Mouse (Mus musculus) heart, adult 9 months (tissue): ENCODE data around the gene Olfr1202.

Experiments
- DNase-seq, 2 experiments: peaks; one replicate each; pipeline ENCODE4 v3.0.0; 2022; ENCODE audit warnings: low spot score in 2 of 2

Olfr1202 gene

DNA sequence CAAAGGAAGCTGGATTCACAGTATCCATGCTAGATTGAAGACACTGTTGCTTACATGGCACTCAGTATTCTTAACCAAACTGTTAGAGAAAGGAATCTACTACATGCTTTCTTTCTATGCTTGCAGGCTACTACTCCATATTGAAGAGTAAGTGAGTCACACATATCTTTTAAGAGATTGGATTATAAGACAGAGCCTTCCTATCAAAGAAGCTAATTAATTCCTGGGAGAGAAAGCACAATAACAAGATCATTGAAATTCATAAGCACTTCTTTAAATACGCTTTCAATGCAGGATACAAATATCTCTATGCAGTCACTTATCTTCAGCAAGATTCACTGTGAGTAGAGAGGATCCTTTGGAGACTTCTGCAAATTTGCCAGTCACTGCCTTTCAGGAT lies at the start of gene Olfr1202:
TSS of gene Olfr1202 (plus strand) at position 301 of the 400 bp plus-strand sequence.
- DNase-seq, result no peak

- no peak for DNase-seq
Observed at GRCm38 (mm10) chr2:88770388-88770787, 43.9 kb upstream of the Olfr1202 start, which contains the start of gene Olfr1200. TSS of gene Olfr1200 (minus strand) at chr2:88770488.

DNA sequence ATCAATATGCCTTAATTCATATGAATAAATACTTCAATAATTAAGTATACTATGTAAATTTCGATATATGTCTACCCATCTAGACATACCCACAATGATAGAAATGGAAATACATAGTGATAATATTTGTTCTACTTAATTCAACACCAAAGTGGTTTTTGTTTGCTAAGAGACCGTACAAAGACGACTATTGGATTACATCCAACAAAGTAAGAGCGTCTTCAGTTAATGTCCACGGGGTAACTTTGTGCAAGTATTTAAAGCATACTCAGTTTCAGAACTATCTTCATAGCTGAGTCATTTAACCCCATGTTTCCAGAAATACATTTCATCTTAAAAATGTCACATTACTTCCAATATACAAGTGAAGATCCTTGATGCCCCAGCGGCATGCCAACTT lies 21.6 kb upstream of the Olfr1202 start, which contains the start of gene Olfr1201:
TSS of gene Olfr1201 (plus strand) at position 301 of the 400 bp plus-strand sequence.
- DNase-seq, result no peak

- no peak for DNase-seq
Observed at GRCm38 (mm10) chr2:88829437-88829836, 15.1 kb downstream of the Olfr1202 start, which contains the start of gene Olfr1205. TSS of gene Olfr1205 (plus strand) at chr2:88829737.

- DNase-seq, result no peak
Observed at GRCm38 (mm10) chr2:88838477-88838876, 24.2 kb downstream of the Olfr1202 start.

DNA sequence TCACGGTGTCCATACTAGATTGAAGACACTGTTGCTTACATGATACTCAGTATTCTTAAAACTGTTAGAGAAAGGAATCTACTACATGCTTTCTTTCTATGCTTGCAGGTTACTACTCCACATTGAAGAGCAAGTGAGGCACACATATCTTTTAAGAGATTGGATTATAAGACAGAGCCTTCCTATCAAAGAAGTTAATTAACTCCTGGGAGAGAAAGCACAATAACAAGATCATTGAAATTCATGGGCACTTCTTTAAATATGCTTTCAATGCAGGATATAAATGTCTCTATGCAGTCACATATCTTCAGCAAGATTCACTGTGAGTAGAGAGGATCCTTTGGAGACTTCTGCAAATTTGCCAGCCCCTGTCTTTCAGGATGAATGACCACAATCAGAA lies 34.7 kb downstream of the Olfr1202 start, which contains the start of gene Olfr1204:
TSS of gene Olfr1204 (plus strand) at position 301 of the 400 bp plus-strand sequence.
- DNase-seq, result no peak

- no peak for DNase-seq
Observed at GRCm38 (mm10) chr2:88862931-88863330, 48.6 kb downstream of the Olfr1202 start, which contains the start of gene Olfr1206. TSS of gene Olfr1206 (plus strand) at chr2:88863231.
